Comparison of ENCODE assay signal across 36 mouse cellular contexts in genomic region chr1:134225375-134225774, GRCm38 (mm10). TPM values are rescaled to one million over a fixed set of nuclear protein-coding genes. Genes with fewer than 3 reads are reported as not detected.
"Had no signal": no experiment of that assay in that cellular context is flagged by ENCODE, and none has a peak within 500 bp of the region (broad histone marks: within the 10 kb centered on the region; RNA-seq: fewer than 3 reads in every experiment).

No protein-coding gene starts in this region.

- DNase-seq: heart, postnatal 10 days; heart, postnatal 14 days; heart, postnatal 36 days; heart, postnatal 4 days; kidney, adult 11 months; kidney, adult 18-20 months; kidney, adult 2 months; kidney, adult 8-10 months; kidney, adult 9 months; kidney, postnatal 10 days; kidney, postnatal 14 days; kidney, postnatal 25 days; kidney, postnatal 36 days; kidney, postnatal 4 days; layer of hippocampus, adult 9-11 months; layer of hippocampus, postnatal 36 days had no signal

- H3K36me3 ChIP-seq: heart, embryonic 12.5 days; heart, embryonic 13.5 days; heart, embryonic 15.5 days; hindbrain, embryonic 10.5 days; hindbrain, embryonic 12.5 days; hindbrain, embryonic 13.5 days; hindbrain, embryonic 15.5 days; intestine, embryonic 15.5 days; kidney, embryonic 15.5 days had no signal

- H3K27me3 ChIP-seq: hindbrain, embryonic 12.5 days; hindbrain, embryonic 15.5 days; intestine, embryonic 15.5 days; kidney, embryonic 15.5 days had no signal

- H3K4me3 ChIP-seq: heart, embryonic 12.5 days; heart, embryonic 13.5 days; heart, embryonic 15.5 days; hindbrain, embryonic 10.5 days; hindbrain, embryonic 12.5 days; hindbrain, embryonic 13.5 days; hindbrain, embryonic 15.5 days; intestine, embryonic 15.5 days; kidney, embryonic 15.5 days; layer of hippocampus, adult 2 months had no signal

- H3K9me3 ChIP-seq: heart, embryonic 12.5 days; heart, embryonic 13.5 days; heart, embryonic 15.5 days; hindbrain, embryonic 10.5 days; hindbrain, embryonic 12.5 days; hindbrain, embryonic 13.5 days; hindbrain, embryonic 15.5 days; intestine, embryonic 15.5 days; kidney, embryonic 15.5 days had no signal

- H3K4me1 ChIP-seq: hindbrain, embryonic 10.5 days; hindbrain, embryonic 12.5 days; hindbrain, embryonic 13.5 days had no signal

- H3K9ac ChIP-seq: heart, embryonic 12.5 days; heart, embryonic 13.5 days; heart, embryonic 15.5 days; hindbrain, embryonic 12.5 days; hindbrain, embryonic 13.5 days; hindbrain, embryonic 14.5 days; hindbrain, embryonic 15.5 days; intestine, embryonic 15.5 days; kidney, embryonic 15.5 days had no signal

- H3K27ac ChIP-seq: heart, embryonic 13.5 days; heart, embryonic 15.5 days; hindbrain, embryonic 10.5 days; hindbrain, embryonic 12.5 days; hindbrain, embryonic 13.5 days; hindbrain, embryonic 14.5 days; hindbrain, embryonic 15.5 days; hindbrain, postnatal 0 days; intestine, embryonic 15.5 days; kidney, embryonic 15.5 days; kidney, postnatal 0 days; layer of hippocampus, adult 2 months had no signal

RNA-seq across cellular contexts. Expression of gene Adora1, which starts 9.9 kb away (rescaled TPM):
- polyA plus RNA-seq: inflammation-experienced regulatory T-cells, adult 6 months had no signal

RNA-seq across cellular contexts. Expression of gene Mybph, which starts 32.1 kb away (rescaled TPM):
- total RNA-seq: heart, postnatal 14 days; heart, postnatal 25 days; heart, postnatal 36 days; heart, postnatal 4 days; hematopoietic stem cell, adult 5-6 weeks; hindbrain, postnatal 0 days; layer of hippocampus, adult 18-20 months; layer of hippocampus, adult 2 months; layer of hippocampus, postnatal 10 days had no signal
- polyA plus RNA-seq: inflammation-experienced regulatory T-cells, adult 6 months; intestine, embryonic 14.5 days; intestine, postnatal 0 days had no signal
